Mouse (Mus musculus): ENCODE measurements around the gene Cish. TPM values are rescaled to one million over a fixed set of nuclear protein-coding genes. Genes with fewer than 3 reads are reported as not detected.

Cish gene
- polyA plus RNA-seq, 1 experiment from 2014 or later = 6.1 TPM

DNA sequence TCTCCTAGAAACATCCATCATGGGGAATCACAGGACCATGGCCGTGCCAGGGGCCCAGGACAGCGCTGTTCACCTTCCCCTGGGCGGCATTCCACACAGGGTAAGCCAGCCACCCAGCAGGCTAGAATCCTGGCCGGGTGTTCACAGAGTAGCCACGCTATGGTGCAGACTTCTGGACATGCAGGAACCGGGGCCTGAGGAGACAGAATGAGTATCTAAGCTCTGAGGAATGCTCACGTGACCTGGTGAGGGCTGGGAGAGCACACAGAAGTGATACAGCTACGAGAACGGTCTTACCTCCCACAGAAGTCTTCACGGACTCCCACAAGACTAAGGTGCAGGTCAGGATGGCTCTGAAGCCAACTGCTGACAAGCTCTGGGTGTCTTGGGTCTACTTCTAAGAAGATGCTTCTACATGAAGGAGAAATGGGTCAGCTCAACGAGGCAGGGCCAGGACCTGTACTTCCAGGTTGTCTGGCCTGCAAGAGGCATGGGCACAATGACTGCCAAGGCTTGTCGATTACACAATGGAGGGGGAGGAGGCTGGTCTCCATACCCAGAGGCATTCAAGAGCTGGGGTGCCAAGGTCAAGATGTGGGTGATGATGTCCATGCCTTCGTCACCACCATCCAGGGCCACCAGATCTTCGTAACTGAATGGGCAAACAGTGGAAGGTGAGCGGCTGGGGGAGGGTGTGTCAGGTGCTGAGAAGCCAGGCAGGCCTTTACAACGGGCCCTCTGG is 32.2 kb downstream of the Cish start:
- H3K9me3 ChIP-seq (ENCODE audit: control insufficient read depth, low read length) = no peaks in the 10 kb centered on the region
- H3K9ac ChIP-seq (ENCODE audit: low read depth, low read length) = no peak overlapping the region
- H3K27ac ChIP-seq (ENCODE audit: low read depth, low read length) = no peak overlapping the region
- no peak overlapping the region for H3K4me2 ChIP-seq
- H3K36me3 ChIP-seq (ENCODE audit: control insufficient read depth, insufficient read depth, low read length) = no peaks in the 10 kb centered on the region
- WGBS = 86% methylated on average over 16 of the region's 16 CpGs
- H3K27me3 ChIP-seq (replicated peaks; ENCODE audit: control insufficient read depth, insufficient read depth, low read length) = no peaks in the 10 kb centered on the region
- DNase-seq (ENCODE audit: low spot score) (no peak), ATAC-seq (replicated peaks; ENCODE audit: low FRiP score) (no peak)
- H3K4me1 ChIP-seq (replicated peaks; ENCODE audit: control insufficient read depth, insufficient read depth, low read length) = no peaks in the 10 kb centered on the region
- no peak overlapping the region for H3K4me3 ChIP-seq (ENCODE audit: low read depth, low read length)

DNA sequence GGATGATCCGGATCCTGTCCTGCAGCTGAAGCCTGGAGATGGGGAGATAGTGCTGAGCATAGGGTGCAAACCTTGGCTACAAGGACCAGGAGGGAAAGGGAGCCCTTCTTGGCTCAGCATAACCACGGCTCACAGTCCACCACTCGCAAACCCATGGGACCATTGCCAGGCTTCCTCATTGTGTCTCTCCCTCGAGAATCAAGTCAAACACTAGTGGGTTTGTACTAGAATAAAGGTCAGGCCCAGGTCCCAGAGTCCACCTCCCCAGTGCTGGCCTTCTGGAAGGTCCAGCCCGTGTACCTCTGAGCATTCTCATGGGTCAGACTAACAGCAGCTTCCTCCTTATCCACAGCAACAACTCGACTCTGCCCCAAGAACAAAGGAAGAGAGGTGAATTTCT is 35.0 kb downstream of the Cish start:
- no peak overlapping the region for H3K9ac ChIP-seq (ENCODE audit: low read depth, low read length)
- 71% methylated on average over 6 of the region's 6 CpGs for WGBS
- no peak overlapping the region for H3K27ac ChIP-seq (ENCODE audit: low read depth, low read length)
- ATAC-seq (replicated peaks; ENCODE audit: low FRiP score) (no peak), DNase-seq (ENCODE audit: low spot score) (no peak)
- H3K4me1 ChIP-seq (replicated peaks; ENCODE audit: control insufficient read depth, insufficient read depth, low read length) = no peaks in the 10 kb centered on the region
- H3K36me3 ChIP-seq (ENCODE audit: control insufficient read depth, insufficient read depth, low read length) = no peaks in the 10 kb centered on the region
- H3K9me3 ChIP-seq (ENCODE audit: control insufficient read depth, low read length) = no peaks in the 10 kb centered on the region
- H3K4me2 ChIP-seq = no peak overlapping the region
- no peak overlapping the region for H3K4me3 ChIP-seq (ENCODE audit: low read depth, low read length)
- H3K27me3 ChIP-seq (replicated peaks; ENCODE audit: control insufficient read depth, insufficient read depth, low read length) = no peaks in the 10 kb centered on the region

DNA sequence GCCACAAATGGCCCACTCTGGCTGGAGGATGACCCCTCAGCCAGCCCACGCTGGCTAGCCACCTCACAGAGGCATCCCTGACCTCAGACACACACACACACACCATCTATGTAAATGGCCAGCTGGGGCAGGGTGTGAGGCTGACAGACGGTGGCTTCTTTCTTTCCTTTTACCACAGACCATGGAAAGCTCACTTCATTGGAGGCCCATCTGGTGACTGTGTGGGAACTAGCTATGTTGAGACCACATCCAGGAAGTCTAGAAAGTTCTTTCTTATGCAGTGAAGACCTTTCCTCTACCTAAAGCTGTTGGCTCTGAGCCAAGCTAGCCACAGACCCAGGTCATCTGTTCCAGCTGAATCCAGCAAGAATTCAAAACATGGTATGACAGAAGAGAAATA is 37.9 kb downstream of the Cish start:
- no peaks in the 10 kb centered on the region for H3K36me3 ChIP-seq (ENCODE audit: control insufficient read depth, insufficient read depth, low read length)
- H3K27ac ChIP-seq (ENCODE audit: low read depth, low read length) = no peak overlapping the region; the same call in 1 of the 2 replicates
- DNase-seq (ENCODE audit: low spot score) (no peak), ATAC-seq (replicated peaks; ENCODE audit: low FRiP score) (no peak)
- H3K4me2 ChIP-seq = no peak overlapping the region
- H3K4me1 ChIP-seq (replicated peaks; ENCODE audit: control insufficient read depth, insufficient read depth, low read length) = peaks cover 6% of the 10 kb centered on the region; the same call in 1 of the 2 replicates
- 44% methylated on average over 2 of the region's 2 CpGs for WGBS
- H3K27me3 ChIP-seq (replicated peaks; ENCODE audit: control insufficient read depth, insufficient read depth, low read length) = no peaks in the 10 kb centered on the region
- H3K9ac ChIP-seq (ENCODE audit: low read depth, low read length) = no peak overlapping the region
- no peaks in the 10 kb centered on the region for H3K9me3 ChIP-seq (ENCODE audit: control insufficient read depth, low read length)
- H3K4me3 ChIP-seq (ENCODE audit: low read depth, low read length) = no peak overlapping the region

DNA sequence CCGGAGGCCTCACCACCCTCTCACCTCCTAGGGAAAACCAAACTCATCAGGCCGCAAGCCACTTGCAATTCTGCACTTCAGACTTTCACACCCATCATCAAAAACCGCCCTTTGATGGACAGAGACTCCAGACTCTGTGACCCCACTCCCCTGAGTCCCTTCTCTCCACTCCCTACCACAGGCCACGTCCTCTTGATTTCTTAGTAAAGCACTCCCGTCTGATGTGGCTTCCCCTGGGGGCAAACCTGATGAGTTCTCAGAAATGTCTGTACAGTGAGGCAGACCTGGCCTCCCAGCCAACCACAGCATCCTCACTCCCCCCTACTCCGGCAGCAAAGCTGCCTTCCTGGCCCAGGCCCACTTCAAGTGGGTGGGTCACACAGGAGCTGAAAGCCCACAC is 38.5 kb downstream of the Cish start:
- H3K4me3 ChIP-seq (ENCODE audit: low read depth, low read length) = no peak overlapping the region
- WGBS = 77% methylated on average over 6 of the region's 6 CpGs
- H3K9me3 ChIP-seq (ENCODE audit: control insufficient read depth, low read length) = no peaks in the 10 kb centered on the region
- H3K4me1 ChIP-seq (replicated peaks; ENCODE audit: control insufficient read depth, insufficient read depth, low read length) = peaks cover 8% of the 10 kb centered on the region
- no peaks in the 10 kb centered on the region for H3K36me3 ChIP-seq (ENCODE audit: control insufficient read depth, insufficient read depth, low read length)
- H3K27ac ChIP-seq (ENCODE audit: low read depth, low read length) = no peak overlapping the region
- no peaks in the 10 kb centered on the region for H3K27me3 ChIP-seq (replicated peaks; ENCODE audit: control insufficient read depth, insufficient read depth, low read length)
- ATAC-seq (replicated peaks; ENCODE audit: low FRiP score) (no peak), DNase-seq (ENCODE audit: low spot score) (no peak)
- H3K4me2 ChIP-seq = no peak overlapping the region
- H3K9ac ChIP-seq (ENCODE audit: low read depth, low read length) = no peak overlapping the region

DNA sequence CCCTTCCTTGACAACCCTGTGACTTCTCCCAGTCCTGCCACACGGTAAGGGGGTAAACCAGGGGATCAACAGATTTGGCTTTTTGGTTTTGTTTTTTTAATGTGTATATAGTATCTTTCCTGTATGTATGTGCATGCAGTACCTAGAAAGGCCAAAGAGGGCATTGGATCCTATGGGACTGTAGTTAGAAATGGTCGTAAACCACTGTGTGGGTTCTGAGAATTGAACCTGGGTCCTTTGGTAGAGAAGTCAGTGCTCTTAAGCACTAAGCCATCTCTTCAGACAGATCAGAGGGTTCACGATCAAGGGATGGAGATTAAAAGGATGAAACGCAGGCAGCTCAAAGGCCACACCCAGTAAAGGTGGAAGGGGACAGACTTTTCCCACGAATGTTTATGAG is 39.2 kb downstream of the Cish start:
- Histone ChIP-seq H3K4me2 (no peak overlapping the region), H3K9me3 (ENCODE audit: control insufficient read depth, low read length) (no peaks in the 10 kb centered on the region), H3K36me3 (ENCODE audit: control insufficient read depth, insufficient read depth, low read length) (no peaks in the 10 kb centered on the region), H3K27me3 (replicated peaks; ENCODE audit: control insufficient read depth, insufficient read depth, low read length) (no peaks in the 10 kb centered on the region), H3K9ac (ENCODE audit: low read depth, low read length) (no peak overlapping the region), H3K27ac (ENCODE audit: low read depth, low read length) (no peak overlapping the region), H3K4me1 (replicated peaks; ENCODE audit: control insufficient read depth, insufficient read depth, low read length) (peaks cover 8% of the 10 kb centered on the region), H3K4me3 (ENCODE audit: low read depth, low read length) (no peak overlapping the region)
- DNase-seq (ENCODE audit: low spot score) (no peak), ATAC-seq (replicated peaks; ENCODE audit: low FRiP score) (no peak)
- WGBS = 84% methylated on average over 5 of the region's 5 CpGs

DNA sequence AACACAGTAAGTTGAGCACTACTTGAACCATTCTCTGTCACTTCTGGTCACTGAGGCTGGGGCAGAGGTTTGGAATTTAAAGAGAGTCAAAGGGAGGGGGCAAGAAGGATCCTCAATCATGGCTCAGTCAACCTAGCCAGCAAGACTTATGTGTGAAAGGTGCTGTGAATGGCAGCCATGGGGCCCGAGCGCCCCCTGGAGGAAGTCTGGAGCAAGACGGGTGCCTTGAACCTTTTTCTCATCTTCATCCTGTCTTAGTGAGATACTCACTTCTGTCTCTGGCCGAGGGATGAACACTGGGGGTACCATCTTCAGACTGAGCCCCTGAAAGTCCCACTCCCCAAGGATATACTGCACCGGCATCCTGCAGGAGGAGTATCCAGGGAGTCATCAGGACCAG is 40.1 kb downstream of the Cish start:
- Histone ChIP-seq H3K9me3 (ENCODE audit: control insufficient read depth, low read length) (no peaks in the 10 kb centered on the region), H3K4me1 (replicated peaks; ENCODE audit: control insufficient read depth, insufficient read depth, low read length) (peaks cover 9% of the 10 kb centered on the region), H3K27ac (ENCODE audit: low read depth, low read length) (no peak overlapping the region), H3K27me3 (replicated peaks; ENCODE audit: control insufficient read depth, insufficient read depth, low read length) (no peaks in the 10 kb centered on the region; the same call in 1 of the 2 replicates), H3K4me3 (ENCODE audit: low read depth, low read length) (no peak overlapping the region), H3K36me3 (ENCODE audit: control insufficient read depth, insufficient read depth, low read length) (no peaks in the 10 kb centered on the region), H3K9ac (ENCODE audit: low read depth, low read length) (no peak overlapping the region), H3K4me2 (no peak overlapping the region)
- DNase-seq (ENCODE audit: low spot score) = peak; percentile 78
- ATAC-seq (replicated peaks; ENCODE audit: low FRiP score) = no peak
- 8% methylated on average over 5 of the region's 5 CpGs for WGBS

DNA sequence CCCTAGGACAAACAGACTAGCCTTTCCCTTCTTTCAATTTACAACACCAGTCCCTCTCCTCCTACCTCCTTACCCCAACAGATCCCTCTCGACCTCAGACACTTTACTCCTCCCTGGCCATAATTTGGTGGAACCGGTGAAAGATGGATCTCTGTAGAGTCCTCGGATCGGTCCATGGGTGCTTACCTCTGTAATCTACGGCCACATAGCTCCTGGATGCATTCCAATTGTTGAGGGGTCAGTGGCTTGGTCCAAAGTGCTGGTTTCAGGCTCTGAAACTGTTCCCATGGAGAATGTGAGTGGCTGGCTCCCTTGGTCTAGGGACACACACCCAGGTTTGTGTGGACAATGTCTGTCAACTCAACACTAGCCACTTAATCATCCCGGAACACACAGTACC is 40.6 kb downstream of the Cish start:
- H3K36me3 ChIP-seq (ENCODE audit: control insufficient read depth, insufficient read depth, low read length) = no peaks in the 10 kb centered on the region
- no peak overlapping the region for H3K27ac ChIP-seq (ENCODE audit: low read depth, low read length)
- H3K9me3 ChIP-seq (ENCODE audit: control insufficient read depth, low read length) = no peaks in the 10 kb centered on the region
- H3K4me3 ChIP-seq (ENCODE audit: low read depth, low read length) = no peak overlapping the region
- peaks cover 11% of the 10 kb centered on the region for H3K4me1 ChIP-seq (replicated peaks; ENCODE audit: control insufficient read depth, insufficient read depth, low read length)
- ATAC-seq (replicated peaks; ENCODE audit: low FRiP score) (no peak), DNase-seq (ENCODE audit: low spot score) (no peak)
- H3K4me2 ChIP-seq = no peak overlapping the region
- H3K27me3 ChIP-seq (replicated peaks; ENCODE audit: control insufficient read depth, insufficient read depth, low read length) = peaks cover 5% of the 10 kb centered on the region
- WGBS = 82% methylated on average over 6 of the region's 6 CpGs
- H3K9ac ChIP-seq (ENCODE audit: low read depth, low read length) = no peak overlapping the region

DNA sequence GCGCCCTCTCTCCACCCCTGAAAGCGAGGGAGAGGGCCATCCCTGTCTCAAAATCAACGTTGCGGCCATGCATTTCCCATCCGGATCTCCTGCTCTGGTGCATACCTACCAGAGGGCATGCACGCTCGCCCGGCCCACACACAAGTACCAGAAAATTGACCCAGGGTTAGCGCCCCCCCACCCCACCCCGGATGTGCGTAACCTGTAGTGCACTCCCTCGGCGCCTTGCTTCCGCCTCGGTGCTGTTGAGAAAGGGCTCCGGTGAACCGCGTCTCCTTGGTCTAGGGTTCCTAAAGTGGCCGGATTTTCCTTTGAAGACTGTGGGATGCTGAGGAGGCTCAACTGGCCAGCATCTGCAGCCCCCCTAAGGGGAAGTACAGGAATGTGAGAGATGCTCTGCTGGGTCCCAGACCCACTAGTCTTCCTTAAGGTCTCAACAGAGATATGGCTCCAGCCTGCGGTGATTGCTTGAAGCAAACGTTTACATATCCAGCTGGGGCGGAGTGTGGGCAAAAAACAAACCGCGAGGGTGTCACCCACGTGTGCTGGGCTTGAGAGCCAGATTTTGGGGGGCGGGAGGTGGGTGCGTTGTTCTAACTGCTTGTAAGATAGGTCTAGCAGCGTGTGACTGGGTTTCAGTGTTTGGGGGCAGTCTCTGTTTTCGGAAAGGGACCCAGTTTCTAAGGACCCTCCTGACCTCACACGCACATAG is 42.5 kb downstream of the Cish start, which contains the start of gene Hemk1:
Gene Hemk1 (minus strand): TSS at position 179 of the 712 bp plus-strand sequence.
- peak within 1 kb of the TSS; percentile 76 for H3K9ac ChIP-seq (ENCODE audit: low read depth, low read length)
- H3K4me1 ChIP-seq (replicated peaks; ENCODE audit: control insufficient read depth, insufficient read depth, low read length) = peaks cover 11% of the 10 kb centered on the region
- H3K36me3 ChIP-seq (ENCODE audit: control insufficient read depth, insufficient read depth, low read length) = no peaks in the 10 kb centered on the region
- ATAC-seq (replicated peaks; ENCODE audit: low FRiP score) = peak; percentile 81
- H3K4me2 ChIP-seq = peak within 1 kb of the TSS; percentile 92
- WGBS = 6% methylated on average over 30 of the region's 30 CpGs
- peak; percentile 83 for DNase-seq (ENCODE audit: low spot score)
- peaks cover 6% of the 10 kb centered on the region for H3K27me3 ChIP-seq (replicated peaks; ENCODE audit: control insufficient read depth, insufficient read depth, low read length)
- H3K9me3 ChIP-seq (ENCODE audit: control insufficient read depth, low read length) = no peaks in the 10 kb centered on the region
- peak within 1 kb of the TSS; percentile 66 for H3K4me3 ChIP-seq (ENCODE audit: low read depth, low read length)
- peak within 1 kb of the TSS; percentile 34 for H3K27ac ChIP-seq (ENCODE audit: low read depth, low read length)

All from liver, embryonic 11.5 days (tissue).